Mouse (Mus musculus): ENCODE measurements around the gene Rhox11. TPM values are rescaled to one million over a fixed set of nuclear protein-coding genes. Genes with fewer than 3 reads are reported as not detected.

Rhox11 gene
- polyA plus RNA-seq, 1 experiment = not detected

- Histone ChIP-seq H3K27me3 (replicated peaks; ENCODE audit: control insufficient read depth, insufficient read depth, low read length) (no peaks in the 10 kb centered on the region), H3K4me1 (ENCODE audit: control insufficient read depth, insufficient read depth, low read length) (no peaks in the 10 kb centered on the region), H3K36me3 (ENCODE audit: control insufficient read depth, insufficient read depth, low read length) (no peaks in the 10 kb centered on the region), H3K4me3 (ENCODE audit: insufficient read depth, low read depth, low read length) (no peak overlapping the region), H3K27ac (ENCODE audit: insufficient read depth, low read depth, low read length) (no peak overlapping the region)
- over 99% methylated on average over 5 of the region's 5 CpGs for WGBS
- no peak for TF ChIP-seq CTCF (conservative IDR thresholded peaks at IDR 0.05; ENCODE audit: insufficient read depth, insufficient read length, low read depth, low read length)
- no peak for TF ChIP-seq POLR2A (IDR thresholded peaks at IDR 0.05; ENCODE audit: low read depth, low read length)
- DNase-seq = no peak
These were observed 45.3 kb downstream of the Rhox11 start for GRCm38 (mm10) chrX:38039666-38040065.

- DNase-seq = no peak
- H3K27ac ChIP-seq (ENCODE audit: insufficient read depth, low read depth, low read length) = no peak overlapping the region
- no peaks in the 10 kb centered on the region for H3K36me3 ChIP-seq (ENCODE audit: control insufficient read depth, insufficient read depth, low read length)
- H3K4me1 ChIP-seq (ENCODE audit: control insufficient read depth, insufficient read depth, low read length) = no peaks in the 10 kb centered on the region
- no peak for TF ChIP-seq CTCF (conservative IDR thresholded peaks at IDR 0.05; ENCODE audit: insufficient read depth, insufficient read length, low read depth, low read length)
- no peak for TF ChIP-seq POLR2A (IDR thresholded peaks at IDR 0.05; ENCODE audit: low read depth, low read length)
- 53% methylated on average over 2 of the region's 2 CpGs for WGBS
- no peak overlapping the region for H3K4me3 ChIP-seq (ENCODE audit: insufficient read depth, low read depth, low read length)
- H3K27me3 ChIP-seq (replicated peaks; ENCODE audit: control insufficient read depth, insufficient read depth, low read length) = no peaks in the 10 kb centered on the region
These were observed 51.1 kb downstream of the Rhox11 start for GRCm38 (mm10) chrX:38033841-38034240.

Other genes starting within 250 kb of the Rhox11 start
- gene Rhox8, start 206.2 kb downstream of the Rhox11 start, polyA plus RNA-seq (2012; rRNA removed) = not detected in 2 replicates
- gene Rhox7b, start 187.9 kb downstream of the Rhox11 start, polyA plus RNA-seq (2012; rRNA removed) = not detected in 2 replicates
- not detected in 2 replicates for gene Rhox9, start 183.4 kb downstream of the Rhox11 start, polyA plus RNA-seq (2012; rRNA removed)
- gene Btg1-ps1, start 66.3 kb downstream of the Rhox11 start, polyA plus RNA-seq (2012; rRNA removed) = not detected in 2 replicates
- not detected in 2 replicates for gene Btg1-ps2, start 42.0 kb downstream of the Rhox11 start, polyA plus RNA-seq (2012; rRNA removed)
- gene Rhox10, start 18.7 kb downstream of the Rhox11 start, polyA plus RNA-seq (2012; rRNA removed) = not detected in 2 replicates
- not detected in 2 replicates for gene Rhox12, start 25.8 kb upstream of the Rhox11 start, polyA plus RNA-seq (2012; rRNA removed)
- gene Rhox13, start 36.1 kb upstream of the Rhox11 start, polyA plus RNA-seq (2012; rRNA removed) = not detected in 2 replicates
- gene Zbtb33, start 104.7 kb upstream of the Rhox11 start, polyA plus RNA-seq (2012; rRNA removed) = 4.4 and 4.6 TPM in 2 replicates
- gene Tmem255a, start 167.3 kb upstream of the Rhox11 start, polyA plus RNA-seq (2012; rRNA removed) = 0.17 and 0.22 TPM in 2 replicates
- 0.11 TPM in 1 of 2 replicates, not detected in the other for gene Atp1b4, start 231.0 kb upstream of the Rhox11 start, polyA plus RNA-seq (2012; rRNA removed)

Data from kidney, adult 2 months (tissue).